Mouse (Mus musculus): ENCODE data around the gene Synrg. TPM values are rescaled to one million over a fixed set of nuclear protein-coding genes. Genes with fewer than 3 reads are reported as not detected.

Synrg gene
- polyA plus RNA-seq, 1 experiment from 2014 or later: 6.0 TPM

- peak; percentile 13; the same call in 1 of the 2 replicates for ATAC-seq
- H3K9me3 ChIP-seq (ENCODE audit: control insufficient read depth): no peaks in the 10 kb centered on the region
- no peaks in the 10 kb centered on the region for H3K27me3 ChIP-seq (replicated peaks; ENCODE audit: control insufficient read depth, insufficient read depth, low read length)
- no peak overlapping the region for H3K9ac ChIP-seq (ENCODE audit: low read depth, low read length)
- H3K27ac ChIP-seq (ENCODE audit: low read depth, low read length): no peak overlapping the region
- H3K4me2 ChIP-seq (replicated peaks; ENCODE audit: low read depth): peak overlapping the region; percentile 92
- WGBS: 6% methylated on average over 11 of the region's 11 CpGs
- TF ChIP-seq CTCF (IDR thresholded peaks at IDR 0.05; ENCODE audit: low read depth): peak; percentile 72
- no peaks in the 10 kb centered on the region for H3K36me3 ChIP-seq (ENCODE audit: control insufficient read depth, insufficient read depth)
- H3K4me3 ChIP-seq (ENCODE audit: low read depth, low read length): no peak overlapping the region
- no peaks in the 10 kb centered on the region; the same call in 1 of the 2 replicates for H3K4me1 ChIP-seq (replicated peaks; ENCODE audit: control insufficient read depth, insufficient read depth, low read length)
Observed at GRCm38 (mm10) chr11:84066071-84066481, 101.8 kb downstream of the Synrg start.

- Histone ChIP-seq H3K4me1 (replicated peaks; ENCODE audit: control insufficient read depth, insufficient read depth, low read length) (no peaks in the 10 kb centered on the region; the same call in 1 of the 2 replicates), H3K36me3 (ENCODE audit: control insufficient read depth, insufficient read depth) (no peaks in the 10 kb centered on the region), H3K9ac (ENCODE audit: low read depth, low read length) (no peak overlapping the region), H3K9me3 (ENCODE audit: control insufficient read depth) (no peaks in the 10 kb centered on the region), H3K27me3 (replicated peaks; ENCODE audit: control insufficient read depth, insufficient read depth, low read length) (no peaks in the 10 kb centered on the region), H3K27ac (ENCODE audit: low read depth, low read length) (no peak overlapping the region), H3K4me3 (ENCODE audit: low read depth, low read length) (peak overlapping the region; percentile 70), H3K4me2 (replicated peaks; ENCODE audit: low read depth) (peak overlapping the region; percentile 92)
- no peak for TF ChIP-seq CTCF (IDR thresholded peaks at IDR 0.05; ENCODE audit: low read depth)
- 0 out of 2 replicates have a peak, but pooled peaks have one; percentile 39 for ATAC-seq
- WGBS: 13% methylated on average over 18 of the region's 18 CpGs
Observed at GRCm38 (mm10) chr11:84066927-84067645, 102.9 kb downstream of the Synrg start.

GRCm38 (mm10) chr11:84067720-84068190, 103.5 kb downstream of the Synrg start:
- 2% methylated on average over 21 of the region's 21 CpGs for WGBS
- H3K4me1 ChIP-seq (replicated peaks; ENCODE audit: control insufficient read depth, insufficient read depth, low read length): no peaks in the 10 kb centered on the region; the same call in 1 of the 2 replicates
- H3K4me2 ChIP-seq (replicated peaks; ENCODE audit: low read depth): peak overlapping the region; percentile 92
- no peaks in the 10 kb centered on the region for H3K36me3 ChIP-seq (ENCODE audit: control insufficient read depth, insufficient read depth)
- ATAC-seq: no peak
- H3K9me3 ChIP-seq (ENCODE audit: control insufficient read depth): no peaks in the 10 kb centered on the region
- TF ChIP-seq CTCF (IDR thresholded peaks at IDR 0.05; ENCODE audit: low read depth): no peak
- H3K27ac ChIP-seq (ENCODE audit: low read depth, low read length): peak overlapping the region; percentile 46; the same call in 1 of the 2 replicates
- peak overlapping the region; percentile 75 for H3K9ac ChIP-seq (ENCODE audit: low read depth, low read length)
- H3K4me3 ChIP-seq (ENCODE audit: low read depth, low read length): peak overlapping the region; percentile 70
- no peaks in the 10 kb centered on the region for H3K27me3 ChIP-seq (replicated peaks; ENCODE audit: control insufficient read depth, insufficient read depth, low read length)

GRCm38 (mm10) chr11:84068191-84069033, 104.2 kb downstream of the Synrg start:
- Histone ChIP-seq H3K4me3 (ENCODE audit: low read depth, low read length) (peak overlapping the region; percentile 70), H3K9ac (ENCODE audit: low read depth, low read length) (peak overlapping the region; percentile 75), H3K27ac (ENCODE audit: low read depth, low read length) (peak overlapping the region; percentile 46; the same call in 1 of the 2 replicates), H3K36me3 (ENCODE audit: control insufficient read depth, insufficient read depth) (no peaks in the 10 kb centered on the region), H3K27me3 (replicated peaks; ENCODE audit: control insufficient read depth, insufficient read depth, low read length) (no peaks in the 10 kb centered on the region), H3K9me3 (ENCODE audit: control insufficient read depth) (no peaks in the 10 kb centered on the region), H3K4me1 (replicated peaks; ENCODE audit: control insufficient read depth, insufficient read depth, low read length) (no peaks in the 10 kb centered on the region; the same call in 1 of the 2 replicates), H3K4me2 (replicated peaks; ENCODE audit: low read depth) (peak overlapping the region; percentile 92)
- ATAC-seq: peak; percentile 74
- 2% methylated on average over 63 of the region's 63 CpGs for WGBS
- no peak for TF ChIP-seq CTCF (IDR thresholded peaks at IDR 0.05; ENCODE audit: low read depth)

GRCm38 (mm10) chr11:84069034-84069370, 104.8 kb downstream of the Synrg start, which contains the start of gene Dusp14:
TSS of gene Dusp14 (minus strand) at chr11:84069261.
- TF ChIP-seq CTCF (IDR thresholded peaks at IDR 0.05; ENCODE audit: low read depth): no peak
- Histone ChIP-seq H3K27ac (ENCODE audit: low read depth, low read length) (peak within 1 kb of the TSS; percentile 46; the same call in 1 of the 2 replicates), H3K9me3 (ENCODE audit: control insufficient read depth) (no peaks in the 10 kb centered on the region), H3K4me3 (ENCODE audit: low read depth, low read length) (peak within 1 kb of the TSS; percentile 70), H3K27me3 (replicated peaks; ENCODE audit: control insufficient read depth, insufficient read depth, low read length) (no peaks in the 10 kb centered on the region), H3K9ac (ENCODE audit: low read depth, low read length) (peak within 1 kb of the TSS; percentile 75), H3K4me2 (replicated peaks; ENCODE audit: low read depth) (peak within 1 kb of the TSS; percentile 92), H3K36me3 (ENCODE audit: control insufficient read depth, insufficient read depth) (no peaks in the 10 kb centered on the region), H3K4me1 (replicated peaks; ENCODE audit: control insufficient read depth, insufficient read depth, low read length) (no peaks in the 10 kb centered on the region; the same call in 1 of the 2 replicates)
- 35% methylated on average over 11 of the region's 11 CpGs for WGBS
- ATAC-seq: no peak
